Mouse (Mus musculus) lung, embryonic 16.5 days (tissue): ENCODE data around the gene Parp12. TPM values are rescaled to one million over a fixed set of nuclear protein-coding genes. Genes with fewer than 3 reads are reported as not detected.

Source experiments
- ATAC-seq: fragments of 200-750 bp; cut with Nextera tagmentation; 2 replicates; pipeline ENCODE4 v1.8.0; 2017; ENCODE audit warnings: low read depth, mild to moderate bottlenecking, moderate library complexity
- H3K27ac ChIP-seq: fragments of 300-500 bp; sonication (generic); 2 replicates; pipeline ENCODE4 v1.5.1; 2014; ENCODE audit warnings: mild to moderate bottlenecking, control low read depth, low read length
- H3K27me3 ChIP-seq: fragments of 300-500 bp; sonication (generic); 2 replicates; pipeline ENCODE4 v1.6.1; 2014; ENCODE audit warnings: low read depth, low read length, mixed read lengths; ENCODE audit not compliant: control insufficient read depth, insufficient read depth
- H3K36me3 ChIP-seq: fragments of 300-500 bp; sonication (generic); 2 replicates; pipeline ENCODE4 v1.6.1; 2014; ENCODE audit warnings: low read length; ENCODE audit not compliant: control insufficient read depth, insufficient read depth
- H3K4me1 ChIP-seq: fragments of 300-500 bp; sonication (generic); replicated peaks from 2 replicates; pipeline ENCODE4 v1.6.1; 2014; ENCODE audit warnings: low read length, mixed read lengths; ENCODE audit not compliant: control insufficient read depth, insufficient read depth
- H3K4me2 ChIP-seq: fragments of 300-500 bp; sonication (generic); 2 replicates; pipeline ENCODE4 v1.6.1; 2014; ENCODE audit warnings: low read depth, low read length, control low read depth
- H3K4me3 ChIP-seq: fragments of 300-500 bp; sonication (generic); 2 replicates; pipeline ENCODE4 v1.5.1; 2014; ENCODE audit warnings: mild to moderate bottlenecking, low read length, control low read depth
- H3K9ac ChIP-seq: fragments of 300-500 bp; sonication (generic); 2 replicates; pipeline ENCODE4 v1.6.1; 2014; ENCODE audit warnings: low read length, control low read depth
- H3K9me3 ChIP-seq: fragments of 300-500 bp; sonication (generic); 2 replicates; pipeline ENCODE4 v1.6.1; 2016; ENCODE audit warnings: low read length; ENCODE audit not compliant: control insufficient read depth
- WGBS: fragments of 180-500 bp; shearing (Covaris S2); extraction: QIAGEN DNeasy Blood & Tissue Kit; methylation state at CpG from one replicate; pipeline ENCODE4 v1.1.7; 2014; 5-methylcytosine and 5-hydroxymethylcytosine counted together
- polyA plus RNA-seq: library from polyadenylated mRNA; unstranded; fragments of >200 nt; fragmentation: Nextera tagmentation; extraction: Ambion mirVana; gene quantifications from 2 replicates; pipeline ENCODE4 v1.2.1, GENCODE M21; 2015

The Parp12 gene
- polyA plus RNA-seq, 1 experiment from 2014 or later, result 9.5 TPM

DNA sequence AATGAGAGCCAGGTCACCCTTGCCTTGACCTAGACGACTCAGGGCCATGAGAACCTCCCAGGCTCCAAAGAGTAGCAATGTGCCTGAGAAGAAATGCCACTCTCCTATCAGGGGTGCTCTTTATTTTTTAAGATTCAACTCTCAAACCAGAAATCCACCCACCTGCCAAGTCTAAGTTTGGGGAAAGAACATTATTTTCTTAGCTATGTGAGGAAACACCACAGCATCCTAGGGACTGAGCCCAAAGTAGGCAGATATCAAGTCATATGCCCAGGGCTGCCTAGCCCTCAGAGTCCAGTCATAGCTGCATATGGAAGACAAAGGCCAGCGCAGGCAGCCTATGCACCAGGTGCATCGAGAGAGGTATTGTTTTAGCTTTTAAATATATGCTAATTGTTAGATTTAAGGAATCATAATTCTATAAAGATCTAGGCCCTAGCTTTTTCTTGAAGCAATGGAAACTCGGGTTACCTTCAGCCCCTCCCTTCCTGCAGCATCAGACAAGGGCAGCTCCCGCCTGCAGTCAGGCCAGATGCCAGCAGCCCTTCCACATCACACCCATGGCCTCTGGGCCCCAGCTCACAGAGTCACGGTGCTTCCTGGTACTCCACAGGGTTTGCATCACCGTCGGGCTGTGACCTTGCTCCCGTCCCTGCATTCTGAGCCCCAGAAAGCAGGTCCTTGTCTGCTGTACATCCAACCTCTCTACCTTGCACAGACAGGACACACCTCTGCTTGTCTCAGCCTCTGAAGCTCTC, 66.2 kb downstream of the Parp12 start:
- no peak overlapping the region for H3K4me3 ChIP-seq
- H3K4me1 ChIP-seq, result no peaks in the 10 kb centered on the region; the same call in 1 of the 2 replicates
- no peak for ATAC-seq
- H3K9ac ChIP-seq, result no peak overlapping the region
- no peaks in the 10 kb centered on the region for H3K9me3 ChIP-seq
- H3K27ac ChIP-seq, result no peak overlapping the region
- 57% methylated on average over 9 of the region's 9 CpGs for WGBS
- H3K4me2 ChIP-seq, result no peak overlapping the region
- no peaks in the 10 kb centered on the region for H3K27me3 ChIP-seq
- no peaks in the 10 kb centered on the region for H3K36me3 ChIP-seq

- H3K36me3 ChIP-seq, result no peaks in the 10 kb centered on the region
- no peak overlapping the region for H3K27ac ChIP-seq
- no peak overlapping the region for H3K9ac ChIP-seq
- no peak overlapping the region for H3K4me3 ChIP-seq
- 32% methylated on average over 6 of the region's 6 CpGs for WGBS
- H3K27me3 ChIP-seq, result no peaks in the 10 kb centered on the region
- H3K4me1 ChIP-seq, result no peaks in the 10 kb centered on the region
- no peaks in the 10 kb centered on the region for H3K9me3 ChIP-seq
- peak; percentile 63 for ATAC-seq
- H3K4me2 ChIP-seq, result no peak overlapping the region
Measured at GRCm38 (mm10) chr6:39050836-39051235, 67.3 kb downstream of the Parp12 start.

GRCm38 (mm10) chr6:39049141-39049540, 69.0 kb downstream of the Parp12 start:
- Histone ChIP-seq H3K36me3 (no peaks in the 10 kb centered on the region), H3K4me3 (no peak overlapping the region), H3K4me2 (no peak overlapping the region), H3K27me3 (no peaks in the 10 kb centered on the region), H3K9me3 (no peaks in the 10 kb centered on the region), H3K27ac (no peak overlapping the region), H3K4me1 (no peaks in the 10 kb centered on the region), H3K9ac (no peak overlapping the region)
- WGBS, result 59% methylated on average over 5 of the region's 5 CpGs
- ATAC-seq, result no peak

GRCm38 (mm10) chr6:39040451-39040850, 77.7 kb downstream of the Parp12 start:
- H3K36me3 ChIP-seq, result no peaks in the 10 kb centered on the region
- no peak overlapping the region for H3K4me2 ChIP-seq
- H3K9me3 ChIP-seq, result no peaks in the 10 kb centered on the region
- no peaks in the 10 kb centered on the region for H3K27me3 ChIP-seq
- H3K9ac ChIP-seq, result no peak overlapping the region
- no peaks in the 10 kb centered on the region; the same call in 1 of the 2 replicates for H3K4me1 ChIP-seq
- no peak overlapping the region for H3K27ac ChIP-seq
- ATAC-seq, result no peak
- 60% methylated on average over 9 of the region's 9 CpGs for WGBS
- H3K4me3 ChIP-seq, result no peak overlapping the region

Other genes starting within 250 kb of the Parp12 start
- 3.9 and 4.1 TPM in 2 replicates for gene Tbxas1, start 242.9 kb downstream of the Parp12 start, polyA plus RNA-seq
- gene Hipk2, start 242.2 kb downstream of the Parp12 start, polyA plus RNA-seq, result 19.8 and 21.0 TPM in 2 replicates
- gene Kdm7a, start 88.4 kb upstream of the Parp12 start, polyA plus RNA-seq, result 7.8 and 7.9 TPM in 2 replicates